Mouse (Mus musculus): ENCODE results near the gene Ube2g1. TPM values are rescaled to one million over a fixed set of nuclear protein-coding genes. Genes with fewer than 3 reads are reported as not detected.
A peak's percentile ranks its signal among the peaks of the same experiment; 100 is the strongest.

Ube2g1 gene
- polyA plus RNA-seq, 1 experiment from 2014 or later, result 50.0 TPM

GRCm38 (mm10) chr11:72573819-72574218 is 33.3 kb upstream of the Ube2g1 start:
- 95% methylated on average over 1 of the region's 1 CpGs for WGBS
- Histone ChIP-seq H3K4me3 (ENCODE audit: low read length) (no peak overlapping the region), H3K36me3 (ENCODE audit: control insufficient read depth, insufficient read depth, low read length) (no peaks in the 10 kb centered on the region), H3K9ac (ENCODE audit: low read depth, low read length) (no peak overlapping the region), H3K9me3 (ENCODE audit: control insufficient read depth, low read length) (no peaks in the 10 kb centered on the region), H3K27me3 (replicated peaks; ENCODE audit: control insufficient read depth, insufficient read depth, low read length) (no peaks in the 10 kb centered on the region), H3K27ac (ENCODE audit: low read length) (no peak overlapping the region), H3K4me1 (ENCODE audit: control insufficient read depth, insufficient read depth, low read length) (peaks cover 8% of the 10 kb centered on the region), H3K4me2 (ENCODE audit: low read depth, low read length) (no peak overlapping the region)
- ATAC-seq, result peak; percentile 28; the same call in 1 of the 2 replicates

- no peak overlapping the region for H3K27ac ChIP-seq (ENCODE audit: low read length)
- ATAC-seq, result no peak
- H3K27me3 ChIP-seq (replicated peaks; ENCODE audit: control insufficient read depth, insufficient read depth, low read length), result no peaks in the 10 kb centered on the region
- H3K4me3 ChIP-seq (ENCODE audit: low read length), result peak overlapping the region; percentile 41
- H3K4me1 ChIP-seq (ENCODE audit: control insufficient read depth, insufficient read depth, low read length), result peaks cover 8% of the 10 kb centered on the region
- peak overlapping the region; percentile 68 for H3K4me2 ChIP-seq (ENCODE audit: low read depth, low read length)
- H3K9me3 ChIP-seq (ENCODE audit: control insufficient read depth, low read length), result no peaks in the 10 kb centered on the region
- H3K36me3 ChIP-seq (ENCODE audit: control insufficient read depth, insufficient read depth, low read length), result no peaks in the 10 kb centered on the region
- H3K9ac ChIP-seq (ENCODE audit: low read depth, low read length), result peak overlapping the region; percentile 39
- 19% methylated on average over 7 of the region's 7 CpGs for WGBS
Observed at GRCm38 (mm10) chr11:72576111-72576465, 31.0 kb upstream of the Ube2g1 start.

GRCm38 (mm10) chr11:72576466-72577351 is 30.4 kb upstream of the Ube2g1 start:
- Histone ChIP-seq H3K4me1 (ENCODE audit: control insufficient read depth, insufficient read depth, low read length) (peaks cover 8% of the 10 kb centered on the region), H3K4me3 (ENCODE audit: low read length) (peak overlapping the region; percentile 41), H3K36me3 (ENCODE audit: control insufficient read depth, insufficient read depth, low read length) (no peaks in the 10 kb centered on the region), H3K4me2 (ENCODE audit: low read depth, low read length) (peak overlapping the region; percentile 68), H3K27ac (ENCODE audit: low read length) (no peak overlapping the region), H3K9me3 (ENCODE audit: control insufficient read depth, low read length) (no peaks in the 10 kb centered on the region), H3K27me3 (replicated peaks; ENCODE audit: control insufficient read depth, insufficient read depth, low read length) (no peaks in the 10 kb centered on the region), H3K9ac (ENCODE audit: low read depth, low read length) (peak overlapping the region; percentile 39)
- WGBS, result 4% methylated on average over 24 of the region's 24 CpGs
- peak; percentile 52; the same call in 1 of the 2 replicates for ATAC-seq

GRCm38 (mm10) chr11:72578471-72578870 is 28.6 kb upstream of the Ube2g1 start:
- no peak for ATAC-seq
- WGBS, result 76% methylated on average over 4 of the region's 4 CpGs
- Histone ChIP-seq H3K4me1 (ENCODE audit: control insufficient read depth, insufficient read depth, low read length) (peaks cover 8% of the 10 kb centered on the region), H3K4me3 (ENCODE audit: low read length) (no peak overlapping the region), H3K27me3 (replicated peaks; ENCODE audit: control insufficient read depth, insufficient read depth, low read length) (no peaks in the 10 kb centered on the region), H3K4me2 (ENCODE audit: low read depth, low read length) (no peak overlapping the region), H3K9ac (ENCODE audit: low read depth, low read length) (no peak overlapping the region), H3K9me3 (ENCODE audit: control insufficient read depth, low read length) (no peaks in the 10 kb centered on the region), H3K36me3 (ENCODE audit: control insufficient read depth, insufficient read depth, low read length) (no peaks in the 10 kb centered on the region), H3K27ac (ENCODE audit: low read length) (no peak overlapping the region)

GRCm38 (mm10) chr11:72581609-72582447 is 25.3 kb upstream of the Ube2g1 start:
- no peak overlapping the region for H3K4me3 ChIP-seq (ENCODE audit: low read length)
- H3K36me3 ChIP-seq (ENCODE audit: control insufficient read depth, insufficient read depth, low read length), result no peaks in the 10 kb centered on the region
- WGBS, result 79% methylated on average over 8 of the region's 8 CpGs
- peak; percentile 59 for ATAC-seq
- H3K4me2 ChIP-seq (ENCODE audit: low read depth, low read length), result no peak overlapping the region
- H3K9me3 ChIP-seq (ENCODE audit: control insufficient read depth, low read length), result no peaks in the 10 kb centered on the region
- H3K27me3 ChIP-seq (replicated peaks; ENCODE audit: control insufficient read depth, insufficient read depth, low read length), result no peaks in the 10 kb centered on the region
- no peaks in the 10 kb centered on the region; the same call in 1 of the 2 replicates for H3K4me1 ChIP-seq (ENCODE audit: control insufficient read depth, insufficient read depth, low read length)
- H3K9ac ChIP-seq (ENCODE audit: low read depth, low read length), result no peak overlapping the region
- no peak overlapping the region for H3K27ac ChIP-seq (ENCODE audit: low read length)

GRCm38 (mm10) chr11:72582448-72582705 is 24.7 kb upstream of the Ube2g1 start:
- Histone ChIP-seq H3K9me3 (ENCODE audit: control insufficient read depth, low read length) (no peaks in the 10 kb centered on the region), H3K4me3 (ENCODE audit: low read length) (no peak overlapping the region), H3K36me3 (ENCODE audit: control insufficient read depth, insufficient read depth, low read length) (no peaks in the 10 kb centered on the region), H3K27ac (ENCODE audit: low read length) (no peak overlapping the region), H3K4me1 (ENCODE audit: control insufficient read depth, insufficient read depth, low read length) (no peaks in the 10 kb centered on the region), H3K27me3 (replicated peaks; ENCODE audit: control insufficient read depth, insufficient read depth, low read length) (no peaks in the 10 kb centered on the region), H3K4me2 (ENCODE audit: low read depth, low read length) (no peak overlapping the region), H3K9ac (ENCODE audit: low read depth, low read length) (no peak overlapping the region)
- WGBS, result 78% methylated on average over 3 of the region's 3 CpGs
- no peak for ATAC-seq

- Histone ChIP-seq H3K9ac (ENCODE audit: low read depth, low read length) (no peak overlapping the region), H3K4me2 (ENCODE audit: low read depth, low read length) (no peak overlapping the region), H3K36me3 (ENCODE audit: control insufficient read depth, insufficient read depth, low read length) (no peaks in the 10 kb centered on the region), H3K4me3 (ENCODE audit: low read length) (no peak overlapping the region), H3K9me3 (ENCODE audit: control insufficient read depth, low read length) (no peaks in the 10 kb centered on the region), H3K27me3 (replicated peaks; ENCODE audit: control insufficient read depth, insufficient read depth, low read length) (no peaks in the 10 kb centered on the region), H3K4me1 (ENCODE audit: control insufficient read depth, insufficient read depth, low read length) (no peaks in the 10 kb centered on the region), H3K27ac (ENCODE audit: low read length) (no peak overlapping the region)
- WGBS, result 74% methylated on average over 2 of the region's 2 CpGs
- ATAC-seq, result no peak
Observed at GRCm38 (mm10) chr11:72583092-72583491, 24.0 kb upstream of the Ube2g1 start.

GRCm38 (mm10) chr11:72586570-72586969 is 20.5 kb upstream of the Ube2g1 start:
- no peaks in the 10 kb centered on the region for H3K9me3 ChIP-seq (ENCODE audit: control insufficient read depth, low read length)
- ATAC-seq, result peak; percentile 67
- no peaks in the 10 kb centered on the region for H3K4me1 ChIP-seq (ENCODE audit: control insufficient read depth, insufficient read depth, low read length)
- no peaks in the 10 kb centered on the region for H3K27me3 ChIP-seq (replicated peaks; ENCODE audit: control insufficient read depth, insufficient read depth, low read length)
- no peaks in the 10 kb centered on the region for H3K36me3 ChIP-seq (ENCODE audit: control insufficient read depth, insufficient read depth, low read length)
- H3K9ac ChIP-seq (ENCODE audit: low read depth, low read length), result no peak overlapping the region
- 76% methylated on average over 3 of the region's 3 CpGs for WGBS
- H3K4me2 ChIP-seq (ENCODE audit: low read depth, low read length), result no peak overlapping the region
- H3K4me3 ChIP-seq (ENCODE audit: low read length), result no peak overlapping the region
- H3K27ac ChIP-seq (ENCODE audit: low read length), result no peak overlapping the region

- Histone ChIP-seq H3K27ac (ENCODE audit: low read length) (no peak overlapping the region), H3K27me3 (replicated peaks; ENCODE audit: control insufficient read depth, insufficient read depth, low read length) (no peaks in the 10 kb centered on the region), H3K4me1 (ENCODE audit: control insufficient read depth, insufficient read depth, low read length) (no peaks in the 10 kb centered on the region), H3K36me3 (ENCODE audit: control insufficient read depth, insufficient read depth, low read length) (no peaks in the 10 kb centered on the region), H3K4me2 (ENCODE audit: low read depth, low read length) (no peak overlapping the region), H3K9ac (ENCODE audit: low read depth, low read length) (no peak overlapping the region), H3K9me3 (ENCODE audit: control insufficient read depth, low read length) (no peaks in the 10 kb centered on the region), H3K4me3 (ENCODE audit: low read length) (no peak overlapping the region)
- no peak for ATAC-seq
- WGBS, result 54% methylated on average over 7 of the region's 7 CpGs
Observed at GRCm38 (mm10) chr11:72587537-72588233, 19.4 kb upstream of the Ube2g1 start.

All from intestine, embryonic 16.5 days (tissue).